Mouse (Mus musculus) neural tube, embryonic 15.5 days (tissue): ENCODE measurements around the gene Serpinf2. TPM values are rescaled to one million over a fixed set of nuclear protein-coding genes. Genes with fewer than 3 reads are reported as not detected.
A peak's percentile ranks its signal among the peaks of the same experiment; 100 is the strongest.

Experiments
- ATAC-seq: fragments of 200-750 bp; cut with Nextera tagmentation; 2 replicates; pipeline ENCODE4 v1.8.0; 2017; ENCODE audit warnings: mild to moderate bottlenecking, moderate TSS enrichment, moderate library complexity; ENCODE audit not compliant: low FRiP score
- H3K27ac ChIP-seq: fragments of 300-500 bp; sonication (generic); replicated peaks from 2 replicates; pipeline ENCODE4 v1.5.1; 2015; ENCODE audit warnings: mild to moderate bottlenecking, inconsistent platforms
- H3K27me3 ChIP-seq: fragments of 300-500 bp; sonication (generic); replicated peaks from 2 replicates; pipeline ENCODE4 v1.6.1; 2015; ENCODE audit warnings: inconsistent platforms
- H3K36me3 ChIP-seq: fragments of 300-500 bp; sonication (generic); 2 replicates; pipeline ENCODE4 v1.6.1; 2015; ENCODE audit warnings: inconsistent platforms
- H3K4me1 ChIP-seq: fragments of 300-500 bp; sonication (generic); 2 replicates; pipeline ENCODE4 v1.6.1; 2015; ENCODE audit warnings: inconsistent platforms
- H3K4me2 ChIP-seq: fragments of 300-500 bp; sonication (generic); 2 replicates; pipeline ENCODE4 v1.6.1; 2015; ENCODE audit warnings: inconsistent platforms, mild to moderate bottlenecking, moderate library complexity
- H3K4me3 ChIP-seq: fragments of 300-500 bp; sonication (generic); replicated peaks from 2 replicates; pipeline ENCODE4 v1.5.1; 2015; ENCODE audit warnings: mild to moderate bottlenecking, inconsistent platforms
- H3K9ac ChIP-seq: fragments of 300-500 bp; sonication (generic); replicated peaks from 2 replicates; pipeline ENCODE4 v1.6.1; 2015; ENCODE audit warnings: mild to moderate bottlenecking, inconsistent platforms
- H3K9me3 ChIP-seq: fragments of 300-500 bp; sonication (generic); replicated peaks from 2 replicates; pipeline ENCODE4 v1.6.1; 2016; ENCODE audit warnings: inconsistent platforms
- WGBS: fragments of 180-500 bp; shearing (Covaris S2); methylation state at CpG from one replicate; pipeline ENCODE4 v1.1.7; 2015; ENCODE audit warnings: mixed read lengths; 5-methylcytosine and 5-hydroxymethylcytosine counted together
- polyA plus RNA-seq: library from polyadenylated mRNA; unstranded; fragments of >200 nt; fragmentation: Nextera tagmentation; extraction: Ambion mirVana; gene quantifications from 2 replicates; pipeline ENCODE4 v1.2.1, GENCODE M21; 2015

The Serpinf2 gene
- polyA plus RNA-seq, 1 experiment from 2014 or later: 0.33 TPM

- H3K27me3 ChIP-seq: no peaks in the 10 kb centered on the region
- no peak within 1 kb of the TSS for H3K9ac ChIP-seq
- no peak for ATAC-seq
- peak within 1 kb of the TSS; percentile 27 for H3K4me2 ChIP-seq
- no peaks in the 10 kb centered on the region for H3K36me3 ChIP-seq
- WGBS: 45% methylated on average over 10 of the region's 10 CpGs
- peak within 1 kb of the TSS; percentile 20 for H3K4me3 ChIP-seq
- H3K9me3 ChIP-seq: no peaks in the 10 kb centered on the region
- no peaks in the 10 kb centered on the region for H3K4me1 ChIP-seq
- no peak within 1 kb of the TSS for H3K27ac ChIP-seq
Measured at GRCm38 (mm10) chr11:75422013-75422792, 17.2 kb downstream of the Serpinf2 start, which contains the start of gene Serpinf1. TSS of gene Serpinf1 (minus strand) at chr11:75422701.

GRCm38 (mm10) chr11:75421375-75422012, 17.9 kb downstream of the Serpinf2 start:
- H3K4me2 ChIP-seq: peak overlapping the region; percentile 27; the same call in 1 of the 2 replicates
- H3K36me3 ChIP-seq: no peaks in the 10 kb centered on the region
- H3K9me3 ChIP-seq: no peaks in the 10 kb centered on the region
- H3K4me3 ChIP-seq: peak overlapping the region; percentile 20
- H3K4me1 ChIP-seq: no peaks in the 10 kb centered on the region
- H3K27ac ChIP-seq: no peak overlapping the region
- WGBS: 49% methylated on average over 6 of the region's 6 CpGs
- no peak for ATAC-seq
- no peak overlapping the region for H3K9ac ChIP-seq
- H3K27me3 ChIP-seq: no peaks in the 10 kb centered on the region

- no peaks in the 10 kb centered on the region for H3K4me1 ChIP-seq
- no peak overlapping the region for H3K4me3 ChIP-seq
- ATAC-seq: no peak
- H3K9me3 ChIP-seq: no peaks in the 10 kb centered on the region
- H3K27me3 ChIP-seq: no peaks in the 10 kb centered on the region
- H3K4me2 ChIP-seq: no peak overlapping the region; the same call in 1 of the 2 replicates
- 71% methylated on average over 5 of the region's 5 CpGs for WGBS
- H3K27ac ChIP-seq: no peak overlapping the region
- H3K9ac ChIP-seq: no peak overlapping the region
- no peaks in the 10 kb centered on the region for H3K36me3 ChIP-seq
Measured at GRCm38 (mm10) chr11:75420810-75421374, 18.5 kb downstream of the Serpinf2 start.

GRCm38 (mm10) chr11:75420037-75420436, 19.4 kb downstream of the Serpinf2 start:
- Histone ChIP-seq H3K4me3 (no peak overlapping the region), H3K4me1 (no peaks in the 10 kb centered on the region; the same call in 1 of the 2 replicates), H3K36me3 (no peaks in the 10 kb centered on the region), H3K4me2 (no peak overlapping the region), H3K27me3 (no peaks in the 10 kb centered on the region), H3K9ac (no peak overlapping the region), H3K9me3 (no peaks in the 10 kb centered on the region), H3K27ac (no peak overlapping the region)
- ATAC-seq: no peak
- 89% methylated on average over 7 of the region's 7 CpGs for WGBS

- Histone ChIP-seq H3K4me2 (no peak overlapping the region), H3K27ac (no peak overlapping the region), H3K36me3 (no peaks in the 10 kb centered on the region), H3K9ac (no peak overlapping the region), H3K27me3 (no peaks in the 10 kb centered on the region), H3K9me3 (no peaks in the 10 kb centered on the region), H3K4me3 (no peak overlapping the region), H3K4me1 (no peaks in the 10 kb centered on the region; the same call in 1 of the 2 replicates)
- WGBS: 90% methylated on average over 13 of the region's 13 CpGs
- no peak for ATAC-seq
Measured at GRCm38 (mm10) chr11:75415994-75416393, 23.4 kb downstream of the Serpinf2 start.

- WGBS: 38% methylated on average over 7 of the region's 7 CpGs
- 0 out of 2 replicates have a peak overlapping the region, but pooled peaks have one; percentile 9 for H3K27ac ChIP-seq
- no peak overlapping the region for H3K4me3 ChIP-seq
- no peak overlapping the region for H3K4me2 ChIP-seq
- H3K4me1 ChIP-seq: no peaks in the 10 kb centered on the region; the same call in 1 of the 2 replicates
- H3K9me3 ChIP-seq: no peaks in the 10 kb centered on the region
- ATAC-seq: no peak
- H3K9ac ChIP-seq: no peak overlapping the region
- H3K36me3 ChIP-seq: peaks cover 3% of the 10 kb centered on the region; the same call in 1 of the 2 replicates
- H3K27me3 ChIP-seq: no peaks in the 10 kb centered on the region
Measured at GRCm38 (mm10) chr11:75415096-75415495, 24.3 kb downstream of the Serpinf2 start.

- no peaks in the 10 kb centered on the region for H3K27me3 ChIP-seq
- H3K27ac ChIP-seq: no peak overlapping the region
- WGBS: 95% methylated on average over 7 of the region's 7 CpGs
- no peak for ATAC-seq
- peaks cover 3% of the 10 kb centered on the region; the same call in 1 of the 2 replicates for H3K36me3 ChIP-seq
- no peak overlapping the region for H3K4me2 ChIP-seq
- no peak overlapping the region for H3K9ac ChIP-seq
- no peaks in the 10 kb centered on the region; the same call in 1 of the 2 replicates for H3K4me1 ChIP-seq
- H3K4me3 ChIP-seq: no peak overlapping the region
- no peaks in the 10 kb centered on the region for H3K9me3 ChIP-seq
Measured at GRCm38 (mm10) chr11:75410591-75410990, 28.8 kb downstream of the Serpinf2 start.

- no peak overlapping the region for H3K4me2 ChIP-seq
- no peak for ATAC-seq
- 74% methylated on average over 17 of the region's 17 CpGs for WGBS
- H3K4me3 ChIP-seq: no peak overlapping the region
- no peaks in the 10 kb centered on the region for H3K27me3 ChIP-seq
- H3K9ac ChIP-seq: no peak overlapping the region
- peaks cover 3% of the 10 kb centered on the region; the same call in 1 of the 2 replicates for H3K36me3 ChIP-seq
- no peaks in the 10 kb centered on the region for H3K9me3 ChIP-seq
- no peaks in the 10 kb centered on the region for H3K4me1 ChIP-seq
- H3K27ac ChIP-seq: peak overlapping the region; percentile 58
Measured at GRCm38 (mm10) chr11:75409679-75410575, 29.5 kb downstream of the Serpinf2 start.

- no peak overlapping the region for H3K9ac ChIP-seq
- peaks cover 3% of the 10 kb centered on the region; the same call in 1 of the 2 replicates for H3K36me3 ChIP-seq
- no peaks in the 10 kb centered on the region for H3K9me3 ChIP-seq
- no peak overlapping the region for H3K4me3 ChIP-seq
- H3K4me2 ChIP-seq: no peak overlapping the region
- no peak overlapping the region for H3K27ac ChIP-seq
- WGBS: 52% methylated on average over 3 of the region's 3 CpGs
- H3K27me3 ChIP-seq: no peaks in the 10 kb centered on the region
- no peak for ATAC-seq
- no peaks in the 10 kb centered on the region for H3K4me1 ChIP-seq
Measured at GRCm38 (mm10) chr11:75406865-75407264, 32.5 kb downstream of the Serpinf2 start.

- Histone ChIP-seq H3K4me2 (no peak overlapping the region), H3K4me3 (no peak overlapping the region), H3K27ac (no peak overlapping the region), H3K27me3 (no peaks in the 10 kb centered on the region), H3K9ac (no peak overlapping the region), H3K9me3 (no peaks in the 10 kb centered on the region), H3K36me3 (peaks cover 3% of the 10 kb centered on the region; the same call in 1 of the 2 replicates), H3K4me1 (no peaks in the 10 kb centered on the region)
- no peak for ATAC-seq
- WGBS: 64% methylated on average over 4 of the region's 4 CpGs
Measured at GRCm38 (mm10) chr11:75406104-75406503, 33.3 kb downstream of the Serpinf2 start.

- H3K9me3 ChIP-seq: no peaks in the 10 kb centered on the region
- H3K27me3 ChIP-seq: no peaks in the 10 kb centered on the region
- 95% methylated on average over 6 of the region's 6 CpGs for WGBS
- H3K4me3 ChIP-seq: no peak overlapping the region
- no peak overlapping the region for H3K4me2 ChIP-seq
- ATAC-seq: no peak
- H3K36me3 ChIP-seq: no peaks in the 10 kb centered on the region
- no peak overlapping the region for H3K27ac ChIP-seq
- H3K9ac ChIP-seq: no peak overlapping the region
- no peaks in the 10 kb centered on the region for H3K4me1 ChIP-seq
Measured at GRCm38 (mm10) chr11:75404801-75405200, 34.6 kb downstream of the Serpinf2 start.
